Mouse (Mus musculus): ENCODE measurements around the gene Hacd2.
A peak's percentile ranks its signal among the peaks of the same experiment; 100 is the strongest.

Gene Hacd2

DNA sequence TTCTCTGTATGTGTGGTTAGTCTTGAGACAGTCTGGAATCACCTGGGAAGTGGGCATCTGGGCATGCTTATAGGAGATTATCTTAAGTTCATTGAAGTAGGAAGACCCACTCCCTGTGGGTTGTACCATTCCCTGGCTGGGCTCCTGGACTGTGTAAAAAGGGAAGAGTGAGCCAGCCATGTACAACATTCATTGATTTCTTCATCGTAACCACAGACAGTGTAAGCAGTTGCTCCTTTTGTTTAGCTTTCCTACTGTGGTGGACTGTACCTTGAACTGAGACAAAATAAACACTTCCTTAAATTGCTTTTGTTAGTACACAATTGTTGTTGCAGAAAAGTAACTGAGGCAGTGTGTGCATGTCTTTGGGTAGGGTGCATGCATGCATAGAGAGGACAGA lies 33.6 kb downstream of the Hacd2 start:
- DNase-seq (ENCODE audit: low spot score) = no peak

DNA sequence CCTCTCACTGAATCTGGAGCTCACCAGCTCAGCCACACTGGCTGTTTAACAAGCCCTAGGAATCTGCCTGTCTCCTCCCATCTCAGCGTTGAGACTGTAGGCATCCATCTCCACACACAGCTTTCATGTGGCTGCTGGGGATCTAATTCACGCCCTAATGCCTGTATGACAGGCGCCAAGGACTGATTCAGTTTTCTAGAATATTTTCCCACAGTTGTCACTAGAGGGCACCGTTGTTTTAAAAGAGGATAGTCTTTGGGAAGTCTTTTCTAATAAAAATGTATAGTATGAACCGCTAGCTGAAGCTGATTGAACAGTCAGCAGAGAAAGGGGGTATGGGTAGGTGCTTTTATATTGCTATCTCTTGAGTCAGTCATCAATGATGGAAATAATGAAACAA lies 34.1 kb downstream of the Hacd2 start:
- DNase-seq (ENCODE audit: low spot score) = no peak

DNA sequence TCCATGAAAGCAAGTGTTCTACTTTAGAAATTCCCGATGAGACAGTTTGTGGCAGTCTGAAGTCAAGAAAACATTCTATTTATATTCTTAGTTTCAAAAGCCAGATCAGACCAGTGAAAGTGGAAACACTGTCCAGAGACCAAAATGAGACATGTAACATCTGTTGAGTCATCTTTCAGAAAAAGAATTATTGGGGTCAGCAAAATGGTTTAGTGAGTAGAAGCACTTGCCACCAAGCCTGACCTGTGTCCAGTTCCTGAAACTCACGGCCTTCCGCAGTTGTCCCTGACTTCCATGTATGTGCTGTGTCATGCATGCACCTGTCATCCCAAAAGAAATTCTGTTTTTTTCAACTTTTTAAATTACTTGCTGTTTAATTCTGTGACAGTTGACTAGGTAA lies 34.6 kb downstream of the Hacd2 start:
- no peak for DNase-seq (ENCODE audit: low spot score)

DNA sequence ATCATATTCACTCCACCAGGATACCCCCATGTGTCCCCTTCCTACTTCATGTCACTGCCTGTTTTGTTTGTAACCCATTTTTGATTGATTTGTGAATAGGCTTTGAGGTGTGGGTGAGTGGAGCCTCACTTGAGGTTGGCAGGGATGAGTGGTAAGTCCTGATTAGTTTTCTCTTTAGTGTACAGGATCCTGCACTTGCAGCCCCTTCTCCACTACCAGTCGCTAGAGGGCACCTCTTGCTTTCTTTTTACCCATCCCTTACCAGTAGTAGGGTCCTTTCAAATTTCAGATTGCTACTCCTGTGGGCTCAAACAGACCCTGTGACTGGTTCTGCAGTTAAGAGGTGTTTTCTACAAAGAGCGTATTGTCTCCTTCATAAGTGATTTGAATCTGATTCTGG lies 38.8 kb downstream of the Hacd2 start:
- DNase-seq (ENCODE audit: low spot score) = no peak

DNA sequence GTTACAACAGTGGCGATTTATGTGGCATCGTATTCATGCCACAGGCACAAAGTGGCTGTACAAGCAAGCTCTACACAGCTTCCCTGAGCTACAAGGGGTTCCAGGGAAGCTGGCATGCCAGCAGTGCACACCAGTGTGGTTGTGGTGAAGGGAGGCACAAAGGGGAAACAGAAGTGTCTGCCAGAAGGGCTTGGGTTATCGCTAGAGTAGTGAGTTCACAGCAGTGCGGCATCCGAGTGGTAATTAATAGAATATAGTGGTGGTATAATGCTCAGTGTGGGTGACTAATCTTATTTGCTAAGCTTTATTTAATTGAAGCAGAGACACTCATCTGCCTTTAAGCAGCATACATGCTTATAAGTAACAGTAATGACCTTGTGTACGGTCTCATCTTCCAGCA lies 43.5 kb downstream of the Hacd2 start:
- no peak for DNase-seq (ENCODE audit: low spot score)

DNA sequence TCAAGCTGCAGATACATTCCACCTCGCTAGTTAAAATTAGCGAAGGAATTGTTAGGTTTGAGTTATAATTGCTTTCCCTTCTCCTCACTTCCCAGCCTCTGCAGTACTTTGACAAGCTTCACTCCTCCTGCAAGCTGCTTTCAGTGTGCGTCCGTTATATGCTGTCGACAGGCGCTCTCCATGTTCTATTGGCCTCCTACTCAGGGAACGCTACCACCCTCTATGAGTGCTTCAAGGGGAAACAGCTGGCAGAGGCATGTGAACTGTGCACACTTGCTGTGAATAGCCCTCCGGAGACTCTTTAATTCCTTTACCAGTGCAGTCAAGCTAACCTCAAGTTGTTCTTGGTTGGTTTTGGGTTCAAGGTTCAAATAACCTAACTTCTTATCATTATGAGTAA lies 44.9 kb downstream of the Hacd2 start:
- DNase-seq (ENCODE audit: low spot score) = no peak

DNA sequence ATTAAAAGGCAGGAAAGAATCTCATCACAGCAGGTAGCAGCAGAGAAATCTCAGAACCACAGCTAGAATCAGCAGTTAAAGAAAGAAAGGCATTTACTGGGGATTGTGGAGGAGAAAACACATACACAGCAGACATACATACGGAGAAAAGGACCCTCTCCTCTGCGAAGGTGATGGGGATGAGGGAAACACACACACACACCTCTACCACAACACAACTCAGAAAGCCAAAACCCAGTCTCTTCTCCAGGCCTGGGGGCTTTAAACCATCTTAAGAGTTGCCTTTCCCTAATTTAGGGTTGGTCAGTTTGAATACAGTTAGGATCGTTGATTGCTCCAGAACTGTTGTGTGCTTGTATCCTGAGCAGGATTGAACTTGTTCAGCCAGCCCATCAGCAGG lies 45.4 kb downstream of the Hacd2 start:
- DNase-seq (ENCODE audit: low spot score) = no peak

DNA sequence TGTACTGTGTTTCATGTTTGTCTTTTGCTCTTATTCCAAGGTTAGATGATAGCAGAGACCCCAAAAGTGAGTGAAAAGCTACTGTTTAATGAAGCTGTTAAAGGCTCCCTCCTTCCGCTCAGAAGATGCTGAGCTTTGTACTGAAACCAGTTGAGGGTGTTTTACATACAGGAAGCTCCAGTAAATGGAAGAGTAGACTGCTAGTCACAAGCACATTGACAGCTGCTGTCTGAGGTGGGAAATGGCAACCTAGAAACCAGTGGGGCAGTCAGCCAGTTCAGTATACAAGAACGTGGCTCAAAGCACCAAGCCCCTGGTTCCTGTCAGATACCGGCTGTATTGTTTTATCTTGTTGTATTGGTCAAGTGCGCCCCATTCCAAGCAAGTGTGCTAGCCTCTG lies 46.7 kb downstream of the Hacd2 start:
- DNase-seq (ENCODE audit: low spot score) = no peak

DNA sequence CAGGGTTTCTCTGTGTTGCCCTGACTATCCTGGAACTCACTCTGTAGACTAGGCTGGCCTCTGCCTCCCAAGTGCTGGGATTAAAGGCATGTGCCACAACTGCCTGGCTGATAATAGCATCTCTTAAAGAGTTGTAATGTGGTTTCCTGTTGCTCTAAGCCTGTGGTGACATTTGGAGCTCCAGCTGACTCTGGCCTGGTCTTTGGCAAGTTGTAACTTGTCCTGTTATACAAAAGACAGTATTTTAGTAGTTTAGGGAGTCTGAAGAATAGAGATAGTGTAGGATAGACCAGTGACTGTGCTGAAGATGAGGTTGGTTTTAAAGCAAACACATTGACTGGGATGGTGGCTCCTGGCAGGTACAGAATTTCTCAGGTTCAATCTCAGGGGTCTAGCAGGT lies 52.2 kb downstream of the Hacd2 start:
- no peak for DNase-seq (ENCODE audit: low spot score)

DNA sequence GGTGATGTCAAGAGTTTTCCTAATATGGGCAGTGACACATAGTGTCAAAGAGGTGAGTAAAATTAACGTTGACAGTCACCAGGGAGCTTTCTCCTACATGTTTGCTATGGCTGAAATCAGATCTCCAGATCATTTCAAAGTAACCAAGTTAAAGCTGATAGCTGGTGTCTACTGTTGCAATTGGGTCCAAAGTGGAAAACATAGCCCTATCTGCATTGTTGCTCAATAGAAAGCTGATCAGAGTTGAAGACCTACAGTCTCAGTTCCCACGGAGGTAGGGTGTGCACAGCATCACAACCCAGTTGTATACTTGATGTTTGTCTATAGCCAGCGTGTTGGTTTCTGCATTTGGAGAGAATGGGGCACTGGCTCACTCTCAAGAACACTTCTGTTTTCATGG lies 53.4 kb downstream of the Hacd2 start:
- DNase-seq (ENCODE audit: low spot score) = no peak

DNA sequence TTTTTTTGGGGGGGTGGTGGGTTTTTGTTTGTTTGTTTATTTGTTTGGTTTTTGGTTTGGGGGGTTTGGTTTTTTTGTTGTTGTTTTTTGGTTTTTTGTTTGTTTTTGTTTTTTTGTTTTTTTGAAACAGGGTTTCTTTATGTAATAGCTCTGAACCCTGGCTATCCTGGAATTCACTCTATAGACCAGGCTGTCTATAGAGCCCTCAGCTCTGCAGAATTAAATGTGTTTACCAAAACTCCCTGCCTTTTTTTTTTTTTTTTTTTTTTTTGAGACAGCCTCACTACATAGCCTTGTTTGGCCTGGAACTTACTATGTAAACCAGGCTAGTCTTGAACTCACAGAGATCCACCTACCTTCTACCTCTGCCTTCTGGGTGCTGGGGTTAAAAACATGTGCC lies 71.3 kb downstream of the Hacd2 start:
- DNase-seq (ENCODE audit: low spot score) = no peak

DNA sequence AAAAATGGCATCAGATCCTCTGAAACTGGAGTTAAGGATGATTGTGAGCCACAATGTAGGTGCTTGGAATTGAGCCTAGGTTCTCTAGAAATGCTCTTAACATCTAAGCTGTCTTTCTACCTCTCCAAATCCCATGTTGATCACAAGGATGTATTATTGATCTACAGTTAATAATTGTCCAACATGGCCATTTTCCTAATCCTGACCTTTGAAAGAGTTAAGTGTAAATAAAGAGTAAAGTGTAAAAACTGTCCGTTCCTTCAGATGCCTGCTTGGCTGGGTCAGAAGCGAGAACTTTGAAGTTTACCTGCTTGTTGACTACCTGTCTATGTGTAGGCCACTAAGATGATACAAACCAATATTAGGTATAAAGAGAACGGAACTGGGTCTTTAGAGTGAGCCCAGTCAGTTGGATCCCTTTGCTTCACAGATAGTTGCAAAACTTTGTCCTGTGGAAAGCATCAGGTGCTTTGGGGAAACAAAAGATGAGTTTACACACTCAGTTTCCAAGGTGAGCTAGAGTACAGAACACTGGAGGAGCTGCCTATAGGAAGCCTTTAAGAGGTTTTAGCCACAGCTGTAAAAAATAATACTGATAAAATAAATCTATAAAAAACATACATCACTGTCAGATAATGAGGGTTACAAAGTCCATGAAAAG lies 75.8 kb downstream of the Hacd2 start:
- no peak for DNase-seq (ENCODE audit: low spot score)

DNA sequence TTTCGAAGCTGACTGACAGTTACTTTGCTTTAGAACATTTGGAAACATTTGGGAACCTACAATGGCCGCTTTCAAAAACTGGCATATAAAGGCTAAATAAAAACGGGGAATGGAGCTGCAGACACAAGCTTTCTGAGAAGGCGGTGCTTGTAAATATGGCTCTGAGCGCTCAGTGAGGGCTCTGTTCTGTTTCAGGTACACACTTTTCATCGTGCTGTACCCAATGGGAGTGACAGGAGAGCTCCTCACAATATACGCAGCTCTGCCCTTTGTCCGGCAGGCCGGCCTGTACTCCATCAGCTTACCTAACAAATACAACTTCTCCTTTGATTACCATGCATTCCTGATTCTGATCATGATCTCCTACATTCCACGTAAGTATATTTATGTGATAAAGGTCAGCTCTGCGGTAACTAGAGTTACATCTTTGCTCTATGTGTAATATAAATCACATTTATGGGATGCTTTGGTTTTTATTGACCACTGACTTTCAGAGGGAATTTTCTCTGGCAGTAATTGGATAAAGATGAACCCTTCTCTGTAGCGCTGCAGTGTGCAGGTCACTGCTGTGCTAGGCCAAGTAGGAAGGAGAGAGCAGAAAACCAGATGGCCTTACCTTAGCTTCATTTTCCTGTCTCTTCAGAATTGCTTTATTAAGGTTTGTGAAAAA lies 79.7 kb downstream of the Hacd2 start:
- no peak for DNase-seq (ENCODE audit: low spot score)

DNA sequence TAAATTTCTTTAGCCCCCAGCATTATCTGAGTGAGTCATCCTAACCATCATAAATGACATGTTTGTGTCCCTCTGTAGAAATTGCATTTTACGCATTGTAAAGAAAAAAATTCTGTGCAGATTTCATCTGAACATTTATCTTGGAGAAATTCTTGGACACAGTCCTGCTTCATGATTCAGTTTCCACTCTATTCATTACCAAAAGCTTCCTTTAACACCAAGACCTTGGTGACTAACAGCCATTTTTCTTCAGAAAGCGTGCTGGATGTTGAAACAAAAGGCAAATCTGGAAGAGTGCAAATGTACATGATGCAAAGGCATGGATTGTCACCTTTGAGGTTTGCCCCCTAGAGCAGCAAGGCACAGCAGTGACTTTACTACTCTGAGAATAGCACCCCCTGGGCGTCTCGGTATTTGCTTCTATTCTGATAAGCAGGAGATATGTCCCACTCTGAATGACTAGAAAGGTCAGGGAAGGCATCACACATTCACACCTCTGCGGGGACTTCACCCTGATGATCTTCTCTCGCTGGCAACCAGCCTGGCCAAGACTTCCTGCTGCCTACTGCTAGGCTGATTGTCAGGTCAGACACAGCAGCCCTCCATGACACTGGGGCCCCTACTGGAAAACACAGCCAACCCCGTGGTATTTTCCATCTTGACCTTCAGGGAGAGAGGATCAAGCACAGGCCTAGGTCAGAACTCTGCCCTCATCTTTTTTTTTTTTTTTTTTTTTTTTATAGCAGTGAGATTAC lies 80.8 kb downstream of the Hacd2 start:
- DNase-seq (ENCODE audit: low spot score) = no peak

DNA sequence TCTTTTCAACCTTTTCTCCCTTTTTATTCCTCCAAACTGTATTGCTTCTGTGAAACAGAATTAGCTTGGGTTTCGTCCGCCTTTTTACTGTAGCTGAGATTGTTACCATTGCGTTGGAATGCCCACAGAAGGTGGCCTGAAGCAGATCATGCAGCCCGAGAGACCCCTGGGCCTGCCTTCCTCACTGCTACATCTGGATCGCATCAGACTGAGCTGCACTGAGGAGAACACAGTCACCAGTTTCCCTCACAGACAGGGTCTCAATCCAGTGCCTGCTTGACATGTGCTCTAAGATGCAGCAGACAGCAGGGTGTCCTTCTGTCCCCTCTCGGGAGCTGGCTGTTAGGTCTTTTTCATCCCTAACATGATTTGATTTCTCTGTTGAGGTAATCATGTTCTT lies 85.8 kb downstream of the Hacd2 start:
- DNase-seq (ENCODE audit: low spot score) = no peak

DNA sequence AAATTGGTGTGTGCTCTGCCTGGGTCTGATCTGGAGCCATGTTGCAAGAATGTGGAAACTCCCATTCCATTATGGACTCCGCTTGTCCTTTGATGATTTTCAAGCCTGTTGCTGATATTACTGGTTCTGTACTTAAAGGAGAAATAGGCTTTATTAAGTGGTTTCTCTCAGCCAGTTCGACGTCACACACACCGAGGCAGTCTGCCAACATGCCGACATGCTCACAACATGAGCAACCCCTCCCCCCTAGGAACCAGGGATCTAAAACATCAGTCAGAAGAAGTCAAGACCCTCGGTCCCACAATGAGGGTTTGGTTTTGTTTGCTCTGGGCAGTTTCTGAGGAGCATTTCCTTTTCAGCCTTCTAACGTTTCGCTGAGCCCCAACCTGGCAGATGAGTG lies 86.9 kb downstream of the Hacd2 start:
- no peak for DNase-seq (ENCODE audit: low spot score)

DNA sequence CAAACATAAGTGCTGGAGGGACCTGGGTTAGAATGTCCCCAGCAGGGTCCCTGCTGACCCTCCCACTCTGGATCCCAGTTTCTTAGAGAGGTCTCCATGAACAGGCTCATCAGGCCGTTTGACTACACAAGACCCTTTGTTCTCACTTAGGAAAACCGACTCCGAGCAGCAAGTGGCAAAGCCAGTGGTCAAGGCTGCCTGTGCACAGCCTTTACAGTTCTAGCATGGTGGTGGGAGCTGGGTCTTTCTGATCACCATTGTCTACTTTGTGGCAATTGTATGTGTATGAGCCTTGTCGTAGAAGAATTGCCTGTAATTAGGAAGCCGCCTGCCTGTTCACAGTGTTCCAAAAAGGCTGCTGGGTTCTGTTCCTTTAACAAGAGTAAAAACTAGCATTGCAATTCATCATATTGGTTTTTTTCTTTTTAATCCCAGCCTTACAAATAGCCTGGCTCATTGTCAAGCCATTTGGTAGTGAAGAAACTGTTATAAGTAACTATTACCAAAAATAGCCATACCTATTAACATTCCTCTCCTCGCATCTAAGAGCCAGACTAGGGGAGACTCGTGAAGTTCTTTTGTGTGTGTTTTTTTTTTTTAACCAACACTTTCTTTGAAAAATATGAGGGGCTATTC lies 87.5 kb downstream of the Hacd2 start:
- no peak for DNase-seq (ENCODE audit: low spot score)

DNA sequence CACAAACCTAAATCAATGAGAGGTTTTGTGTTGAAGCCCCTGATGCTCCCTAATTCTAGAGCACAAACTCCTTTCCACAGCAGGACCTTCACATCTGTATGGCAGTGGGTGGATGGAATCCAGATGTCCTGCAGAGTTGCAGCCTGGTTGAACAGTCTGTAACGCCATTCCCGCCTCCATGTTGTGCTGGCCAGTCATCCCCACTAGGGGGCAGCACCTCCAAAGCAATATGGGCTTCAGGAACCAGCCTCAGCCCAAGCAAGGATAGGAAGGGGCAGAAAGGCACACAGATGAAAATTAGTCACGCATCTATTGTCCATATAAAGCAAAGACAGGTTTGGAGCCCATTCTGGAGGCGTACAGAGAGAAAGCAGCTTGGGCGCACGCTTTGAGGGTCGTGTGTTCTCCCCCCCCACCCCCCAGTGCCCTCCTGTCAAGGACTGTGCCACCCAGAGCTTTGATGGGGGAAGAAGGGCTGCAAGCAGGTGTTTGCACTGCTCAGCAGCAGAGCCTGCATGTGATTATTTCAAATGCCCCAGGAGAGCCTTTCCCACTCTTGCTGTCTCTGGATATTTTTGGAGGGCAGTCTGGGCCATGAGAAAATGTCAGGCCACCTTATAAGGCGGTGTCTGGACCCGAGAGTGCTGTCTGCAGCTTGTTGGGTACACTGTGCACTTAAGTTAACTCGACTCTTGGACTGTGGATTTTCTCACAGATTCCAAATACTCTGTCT lies 88.3 kb downstream of the Hacd2 start:
- peak; percentile 49 for DNase-seq (ENCODE audit: low spot score)

DNA sequence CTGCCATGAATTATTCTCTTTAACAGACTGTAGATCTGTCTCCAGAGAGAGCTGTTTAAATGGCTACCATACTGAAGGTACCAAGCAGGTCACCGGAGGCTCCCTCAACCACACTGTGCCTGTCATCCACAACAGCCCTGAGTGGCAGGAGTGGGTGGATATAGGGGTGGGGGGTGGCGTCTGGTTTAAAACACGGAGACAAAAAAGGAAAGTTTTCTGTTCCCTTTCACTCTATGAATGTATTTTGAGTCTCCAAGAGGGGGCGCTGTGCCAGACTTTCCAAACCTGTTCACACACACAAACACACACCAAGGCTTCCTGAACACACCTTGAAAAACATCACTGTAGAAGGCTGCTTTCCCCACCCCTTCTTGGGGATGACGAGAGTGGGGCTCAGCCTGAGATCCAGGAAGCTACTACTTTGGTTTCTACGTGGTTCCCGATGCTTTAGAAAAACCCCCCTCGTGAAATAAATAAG lies 89.0 kb downstream of the Hacd2 start:
- no peak for DNase-seq (ENCODE audit: low spot score)

DNA sequence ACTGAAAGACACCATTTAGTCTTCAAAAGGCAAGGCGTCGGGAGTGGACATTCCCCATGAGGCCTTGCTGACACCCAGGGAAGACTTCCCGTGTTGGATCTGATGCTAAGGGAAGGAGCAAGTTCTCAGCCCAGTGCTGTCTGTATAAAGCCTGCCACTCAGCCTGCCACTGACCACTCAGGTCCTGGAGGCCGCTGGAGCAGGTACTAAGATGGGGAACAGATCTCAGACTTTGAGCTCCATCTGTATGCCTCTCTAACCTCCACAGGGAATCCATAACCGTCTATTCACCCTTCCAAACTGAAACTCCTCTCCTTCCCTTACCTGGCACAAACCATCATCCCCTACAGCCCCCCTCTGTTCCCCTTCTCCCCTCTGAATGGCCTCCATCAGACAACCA lies 91.3 kb downstream of the Hacd2 start:
- no peak for DNase-seq (ENCODE audit: low spot score)

DNA sequence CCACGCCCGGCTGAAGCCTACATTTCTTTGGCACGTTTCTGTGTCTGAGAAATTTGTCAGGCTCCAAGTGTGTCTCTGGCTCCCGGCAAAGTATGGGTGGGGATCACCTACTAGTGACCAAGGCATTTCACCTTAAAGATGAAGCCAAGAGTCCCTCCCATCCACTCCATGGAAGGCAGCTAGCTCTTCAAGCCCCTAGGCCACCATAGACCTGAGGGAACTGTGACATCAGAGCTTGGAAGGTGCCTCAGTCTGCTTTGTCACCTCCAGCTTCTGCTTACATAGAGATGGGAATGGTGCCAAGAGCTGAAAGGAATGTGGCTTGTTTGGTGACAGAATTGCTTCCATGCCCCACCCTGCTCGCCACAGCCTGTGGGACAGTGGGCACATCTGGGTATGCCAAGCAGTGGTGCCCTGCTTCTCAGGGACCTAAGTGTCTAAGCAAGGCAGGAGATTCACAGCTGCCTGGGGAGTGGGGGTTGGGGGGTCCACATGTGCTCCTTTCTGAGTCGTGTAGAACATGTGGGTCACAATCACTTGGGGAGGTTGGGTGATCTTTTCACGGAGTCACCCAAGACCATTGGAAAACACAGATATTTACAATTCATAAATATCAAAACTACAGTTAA lies 94.2 kb downstream of the Hacd2 start:
- DNase-seq (ENCODE audit: low spot score) = no peak

DNA sequence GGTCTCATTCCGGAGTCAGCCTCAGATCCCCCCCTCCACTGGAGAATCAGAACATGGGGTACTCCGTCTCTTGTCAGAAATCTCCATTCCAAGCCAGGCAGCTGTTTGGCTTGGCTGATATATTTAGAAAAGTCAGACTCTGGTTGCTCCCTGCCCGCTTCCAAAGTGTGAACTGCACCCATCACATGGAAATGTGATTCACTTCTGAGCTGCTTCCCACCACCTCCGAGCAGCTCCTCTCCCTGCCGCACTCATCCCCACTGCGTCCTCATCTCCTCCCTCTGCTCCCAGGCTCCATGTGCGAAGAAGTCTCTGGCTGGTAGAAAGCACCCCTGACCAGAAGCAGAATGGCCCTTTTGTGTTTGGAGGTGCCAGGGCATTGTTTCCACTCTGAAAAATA lies 95.2 kb downstream of the Hacd2 start:
- no peak for DNase-seq (ENCODE audit: low spot score)
